Mouse (Mus musculus) myocyte (in vitro differentiated cells): ENCODE measurements around the gene Dnajc27. TPM values are rescaled to one million over a fixed set of nuclear protein-coding genes. Genes with fewer than 3 reads are reported as not detected.

Source experiments
- H3K27me3 ChIP-seq: one replicate; pipeline ENCODE4 v1.6.1; 2011; ENCODE audit not compliant: control insufficient read depth, insufficient read depth, insufficient read length
- H3K36me3 ChIP-seq: one replicate; pipeline ENCODE4 v1.6.1; 2011; ENCODE audit not compliant: control insufficient read depth, insufficient read depth
- H3K4me2 ChIP-seq: one replicate; pipeline ENCODE4 v1.6.1; 2011; ENCODE audit warnings: low read depth, control low read depth
- H3K4me3 ChIP-seq: one replicate; pipeline ENCODE4 v1.5.1; 2011; ENCODE audit warnings: mild to moderate bottlenecking, control low read depth, moderate library complexity
- H3K79me2 ChIP-seq: one replicate; pipeline ENCODE4 v1.6.1; 2011; ENCODE audit not compliant: control insufficient read depth, insufficient read depth
- H3ac ChIP-seq: one replicate; pipeline ENCODE4 v1.6.1; 2011; ENCODE audit not compliant: control insufficient read depth, insufficient read length
- CEBPB ChIP-seq: IDR thresholded peaks from 2 replicates; pipeline ENCODE4 v1.6.1; 2011; ENCODE audit warnings: mild to moderate bottlenecking, moderate library complexity; ENCODE audit not compliant: poor library complexity, insufficient read depth, severe bottlenecking
- E2F4 ChIP-seq: IDR thresholded peaks from one replicate; pipeline ENCODE4 v1.6.1; 2011; ENCODE audit warnings: mild to moderate bottlenecking, control low read depth, moderate library complexity; ENCODE audit not compliant: insufficient read depth
- MAX ChIP-seq: IDR thresholded peaks from one replicate; pipeline ENCODE4 v1.6.1; 2011; ENCODE audit warnings: low read depth, mild to moderate bottlenecking, control low read depth
- MYOD1 ChIP-seq, 3 experiments: IDR thresholded peaks; one replicate each; pipeline ENCODE4 v1.6.1; 2011; ENCODE audit warnings: control low read depth in 2 of 3, low read depth in 2 of 3, mild to moderate bottlenecking in 2 of 3, moderate library complexity in 1 of 3; ENCODE audit not compliant: insufficient read length in 2 of 3, control insufficient read depth in 1 of 3
- MYOG ChIP-seq, 3 experiments: IDR thresholded peaks; one replicate each; pipeline ENCODE4 v1.6.1; 2011; ENCODE audit warnings: control low read depth in 2 of 3, low read depth in 2 of 3, mild to moderate bottlenecking in 2 of 3; ENCODE audit not compliant: insufficient read length in 2 of 3, control insufficient read depth in 1 of 3, insufficient read depth in 1 of 3
- POLR2A ChIP-seq: IDR thresholded peaks from one replicate; pipeline ENCODE4 v1.6.1; 2011; ENCODE audit warnings: low read depth, mild to moderate bottlenecking, control low read depth, moderate library complexity; ENCODE audit not compliant: insufficient read length
- POLR2AphosphoS2 ChIP-seq: IDR thresholded peaks from one replicate; pipeline ENCODE4 v1.6.1; 2011; ENCODE audit warnings: low read depth, control low read depth; ENCODE audit not compliant: insufficient read length
- REST ChIP-seq: IDR thresholded peaks from one replicate; pipeline ENCODE4 v1.6.1; 2011; ENCODE audit warnings: mild to moderate bottlenecking, control low read depth, moderate library complexity; ENCODE audit not compliant: insufficient read depth, insufficient read length
- SRF ChIP-seq: IDR thresholded peaks from one replicate; pipeline ENCODE4 v1.6.1; 2011; ENCODE audit warnings: low read depth; ENCODE audit not compliant: control insufficient read depth, insufficient read length
- TCF12 ChIP-seq: IDR thresholded peaks from one replicate; pipeline ENCODE4 v1.6.1; 2011; ENCODE audit warnings: mild to moderate bottlenecking, control low read depth; ENCODE audit not compliant: poor library complexity, insufficient read depth, severe bottlenecking
- TCF3 ChIP-seq: IDR thresholded peaks from one replicate; pipeline ENCODE4 v1.6.1; 2011; ENCODE audit warnings: low read depth, control low read depth; ENCODE audit not compliant: insufficient read length
- USF1 ChIP-seq: IDR thresholded peaks from one replicate; pipeline ENCODE4 v1.6.1; 2011; ENCODE audit warnings: low read depth, mild to moderate bottlenecking, control low read depth, moderate library complexity
- polyA plus RNA-seq: library from polyadenylated mRNA; unstranded; fragments of >200 nt; fragmentation: generic; extraction: Trizol; gene quantifications from one replicate; pipeline ENCODE4 v1.2.1, GENCODE M21; 2012; ENCODE audit warnings: missing spikeins

The Dnajc27 gene
- polyA plus RNA-seq, 1 experiment, result 4.8 TPM

DNA sequence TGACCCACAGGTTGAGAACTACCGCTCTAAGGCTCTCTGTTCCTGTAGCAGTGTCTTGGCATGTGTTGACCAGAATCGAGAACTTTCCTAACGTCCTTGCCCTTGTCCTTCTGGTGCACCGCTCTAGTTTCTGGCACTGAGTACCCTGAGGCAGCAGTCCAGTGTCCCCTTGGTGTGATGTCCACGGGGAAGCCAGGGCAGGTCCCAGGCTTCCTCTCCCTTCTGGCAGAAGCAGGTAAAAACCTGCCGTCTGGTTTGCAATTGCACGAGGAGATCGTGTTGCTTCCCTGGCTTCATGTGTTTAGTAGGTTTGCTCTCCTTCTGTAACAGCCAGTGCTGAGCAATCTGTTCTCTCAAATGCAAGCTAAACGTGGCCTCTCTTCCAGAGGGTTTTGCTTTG lies 10.7 kb upstream of the Dnajc27 start:
- Histone ChIP-seq H3K36me3 (no peaks in the 10 kb centered on the region), H3K27me3 (peaks cover 12% of the 10 kb centered on the region), H3K79me2 (no peaks in the 10 kb centered on the region), H3K4me2 (no peak overlapping the region), H3ac (no peak overlapping the region), H3K4me3 (no peak overlapping the region)
- TF ChIP-seq SRF, result no peak
- TF ChIP-seq USF1, result no peak
- TF ChIP-seq MAX, result no peak
- TF ChIP-seq REST, result no peak
- TF ChIP-seq POLR2AphosphoS2, result no peak
- no peak for TF ChIP-seq CEBPB
- TF ChIP-seq POLR2A, result no peak
- TF ChIP-seq MYOD1 (IDR thresholded peaks at IDR 0.05; ENCODE audit: control insufficient read depth in 1 of 3, insufficient read length in 2 of 3, low read depth in 2 of 3), result no peak
- no peak for TF ChIP-seq TCF12
- no peak for TF ChIP-seq TCF3
- TF ChIP-seq E2F4, result no peak
- no peak for TF ChIP-seq MYOG (IDR thresholded peaks at IDR 0.05; ENCODE audit: control insufficient read depth in 1 of 3, insufficient read depth in 1 of 3, insufficient read length in 2 of 3, low read depth in 2 of 3)

DNA sequence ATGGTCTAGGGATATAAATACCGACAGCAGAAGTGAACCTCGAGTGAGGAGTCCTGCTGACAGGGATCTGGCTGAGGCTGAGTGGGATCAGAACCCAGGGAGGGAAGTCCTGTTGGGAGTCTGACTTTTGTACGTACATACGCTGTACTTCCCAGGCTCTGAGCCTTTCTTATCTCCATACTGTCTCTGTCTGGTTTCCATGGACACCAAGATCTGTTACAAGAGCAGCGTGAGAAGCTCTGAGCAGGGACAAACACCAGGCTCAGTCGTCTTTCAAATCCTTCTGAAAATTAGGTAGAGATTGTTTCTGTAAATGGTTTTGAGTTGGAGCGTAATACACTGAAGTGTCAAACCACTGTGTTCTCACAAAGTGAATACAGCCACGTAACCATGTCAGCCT lies 7.0 kb upstream of the Dnajc27 start:
- Histone ChIP-seq H3ac (no peak overlapping the region), H3K4me3 (no peak overlapping the region), H3K36me3 (no peaks in the 10 kb centered on the region), H3K79me2 (no peaks in the 10 kb centered on the region), H3K27me3 (peaks cover 20% of the 10 kb centered on the region), H3K4me2 (no peak overlapping the region)
- TF ChIP-seq E2F4 (no peak), USF1 (no peak), MYOG (IDR thresholded peaks at IDR 0.05; ENCODE audit: control insufficient read depth in 1 of 3, insufficient read depth in 1 of 3, insufficient read length in 2 of 3, low read depth in 2 of 3) (no peak), TCF3 (no peak)

DNA sequence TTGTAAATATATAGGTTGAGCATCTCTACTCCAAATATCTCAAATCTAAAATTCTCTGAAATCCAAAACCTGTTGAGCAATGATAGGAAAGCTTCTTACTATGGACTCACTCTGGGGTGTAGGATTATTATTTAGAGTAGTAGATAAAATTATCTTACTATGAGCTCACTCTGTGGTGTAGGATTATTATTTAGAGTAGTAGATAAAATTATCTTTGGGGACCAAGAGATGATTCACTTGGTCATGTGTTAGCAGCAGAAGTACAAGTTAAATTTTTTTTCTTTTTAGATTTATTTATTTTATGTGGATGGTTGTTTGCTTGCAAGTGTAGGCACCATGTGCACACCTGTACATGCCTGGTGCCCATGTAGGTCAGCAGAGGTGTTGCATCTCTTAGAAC lies 6.0 kb upstream of the Dnajc27 start:
- H3K4me2 ChIP-seq, result no peak overlapping the region
- H3K27me3 ChIP-seq, result peaks cover 16% of the 10 kb centered on the region
- no peak overlapping the region for H3ac ChIP-seq
- no peaks in the 10 kb centered on the region for H3K36me3 ChIP-seq
- TF ChIP-seq MYOD1 (IDR thresholded peaks at IDR 0.05; ENCODE audit: control insufficient read depth in 1 of 3, insufficient read length in 2 of 3, low read depth in 2 of 3) (no peak), SRF (no peak), POLR2AphosphoS2 (no peak)
- H3K4me3 ChIP-seq, result no peak overlapping the region
- no peaks in the 10 kb centered on the region for H3K79me2 ChIP-seq

GRCm38 (mm10) chr12:4078069-4078468 lies 4.3 kb upstream of the Dnajc27 start:
- H3K27me3 ChIP-seq, result peaks cover 16% of the 10 kb centered on the region
- no peak overlapping the region for H3K4me3 ChIP-seq
- TF ChIP-seq MAX (no peak), REST (no peak), CEBPB (no peak), E2F4 (no peak), MYOG (IDR thresholded peaks at IDR 0.05; ENCODE audit: control insufficient read depth in 1 of 3, insufficient read depth in 1 of 3, insufficient read length in 2 of 3, low read depth in 2 of 3) (no peak), POLR2A (no peak), TCF12 (no peak), MYOD1 (IDR thresholded peaks at IDR 0.05; ENCODE audit: control insufficient read depth in 1 of 3, insufficient read length in 2 of 3, low read depth in 2 of 3) (no peak)

GRCm38 (mm10) chr12:4080311-4080710 lies 2.1 kb upstream of the Dnajc27 start:
- Histone ChIP-seq H3K79me2 (peaks cover 7% of the 10 kb centered on the region), H3K4me3 (no peak overlapping the region), H3K36me3 (no peaks in the 10 kb centered on the region), H3K27me3 (peaks cover 11% of the 10 kb centered on the region), H3ac (no peak overlapping the region), H3K4me2 (no peak overlapping the region)
- TF ChIP-seq POLR2A (no peak), MYOG (IDR thresholded peaks at IDR 0.05; ENCODE audit: control insufficient read depth in 1 of 3, insufficient read depth in 1 of 3, insufficient read length in 2 of 3, low read depth in 2 of 3) (no peak), MAX (no peak)

More at GRCm38 (mm10) chr12:4078069-4078468, 4.3 kb upstream of the Dnajc27 start:
- no peak overlapping the region for H3K4me2 ChIP-seq
- H3K36me3 ChIP-seq, result no peaks in the 10 kb centered on the region
- H3K79me2 ChIP-seq, result peaks cover 1% of the 10 kb centered on the region
- no peak overlapping the region for H3ac ChIP-seq
